In genomic region chr1:131700447-131700846, GRCm38 (mm10) we compare ENCODE assay signal across 23 mouse cellular contexts. TPM values are rescaled to one million over a fixed set of nuclear protein-coding genes. Genes with fewer than 3 reads are reported as not detected.
"Had no signal": no experiment of that assay in that cellular context is flagged by ENCODE, and none has a peak within 500 bp of the region (broad histone marks: within the 10 kb centered on the region; RNA-seq: fewer than 3 reads in every experiment).

No protein-coding gene starts in this region.

- H3K4me1 ChIP-seq: intestine, embryonic 15.5 days; kidney, embryonic 15.5 days; lung, embryonic 15.5 days; midbrain, embryonic 10.5 days; midbrain, embryonic 13.5 days; neural tube, embryonic 12.5 days; neural tube, embryonic 15.5 days; stomach, embryonic 15.5 days had no signal

- H3K4me2 ChIP-seq: intestine, embryonic 15.5 days; kidney, embryonic 15.5 days; liver, embryonic 11.5 days; lung, embryonic 15.5 days; midbrain, embryonic 13.5 days; neural tube, embryonic 12.5 days; neural tube, embryonic 15.5 days; stomach, embryonic 15.5 days had no signal

- H3K4me3 ChIP-seq: intestine, embryonic 15.5 days; kidney, embryonic 15.5 days; lung, embryonic 15.5 days; megakaryocyte, embryonic 14.5 days; midbrain, embryonic 10.5 days; midbrain, embryonic 13.5 days; neural tube, embryonic 12.5 days; neural tube, embryonic 15.5 days; stomach, embryonic 15.5 days had no signal

- DNase-seq: kidney, adult 11 months; kidney, adult 8-10 months; kidney, postnatal 14 days; kidney, postnatal 4 days; lung, adult 18-20 months; lung, postnatal 10 days; lung, postnatal 36 days; thymus, adult 18-20 months; thymus, postnatal 36 days had no signal

- H3K27ac ChIP-seq: intestine, embryonic 15.5 days; kidney, embryonic 15.5 days; liver, embryonic 14.5 days; lung, embryonic 15.5 days; midbrain, embryonic 10.5 days; midbrain, embryonic 13.5 days; neural tube, embryonic 12.5 days; neural tube, embryonic 15.5 days; stomach, embryonic 15.5 days had no signal

- H3K36me3 ChIP-seq: intestine, embryonic 15.5 days; kidney, embryonic 15.5 days; lung, embryonic 15.5 days; midbrain, embryonic 10.5 days; midbrain, embryonic 13.5 days; neural tube, embryonic 12.5 days; neural tube, embryonic 15.5 days; stomach, embryonic 15.5 days had no signal

- H3K9ac ChIP-seq: intestine, embryonic 15.5 days; kidney, embryonic 15.5 days; liver, embryonic 14.5 days; lung, embryonic 15.5 days; midbrain, embryonic 13.5 days; neural tube, embryonic 12.5 days; neural tube, embryonic 15.5 days; stomach, embryonic 15.5 days had no signal

- H3K9me3 ChIP-seq: intestine, embryonic 15.5 days; kidney, embryonic 15.5 days; lung, embryonic 15.5 days; megakaryocyte, embryonic 14.5 days; midbrain, embryonic 10.5 days; midbrain, embryonic 13.5 days; neural tube, embryonic 12.5 days; neural tube, embryonic 15.5 days; stomach, embryonic 15.5 days had no signal

- ATAC-seq: intestine, embryonic 15.5 days; midbrain, embryonic 13.5 days had no signal

- H3K27me3 ChIP-seq: intestine, embryonic 15.5 days; kidney, embryonic 15.5 days; lung, embryonic 15.5 days; midbrain, embryonic 13.5 days; neural tube, embryonic 12.5 days; neural tube, embryonic 15.5 days; stomach, embryonic 15.5 days had no signal

RNA-seq across cellular contexts. Expression of gene Slc26a9, which starts 43.4 kb away (rescaled TPM):
- polyA plus RNA-seq: limb, embryonic 11.5 days; liver, embryonic 11.5 days; midbrain, embryonic 10.5 days; neural tube, embryonic 12.5 days; small intestine, adult 2 months; urinary bladder, adult 2 months had no signal
